ENCODE assay signal across 8 mouse cellular contexts in the genomic region with DNA sequence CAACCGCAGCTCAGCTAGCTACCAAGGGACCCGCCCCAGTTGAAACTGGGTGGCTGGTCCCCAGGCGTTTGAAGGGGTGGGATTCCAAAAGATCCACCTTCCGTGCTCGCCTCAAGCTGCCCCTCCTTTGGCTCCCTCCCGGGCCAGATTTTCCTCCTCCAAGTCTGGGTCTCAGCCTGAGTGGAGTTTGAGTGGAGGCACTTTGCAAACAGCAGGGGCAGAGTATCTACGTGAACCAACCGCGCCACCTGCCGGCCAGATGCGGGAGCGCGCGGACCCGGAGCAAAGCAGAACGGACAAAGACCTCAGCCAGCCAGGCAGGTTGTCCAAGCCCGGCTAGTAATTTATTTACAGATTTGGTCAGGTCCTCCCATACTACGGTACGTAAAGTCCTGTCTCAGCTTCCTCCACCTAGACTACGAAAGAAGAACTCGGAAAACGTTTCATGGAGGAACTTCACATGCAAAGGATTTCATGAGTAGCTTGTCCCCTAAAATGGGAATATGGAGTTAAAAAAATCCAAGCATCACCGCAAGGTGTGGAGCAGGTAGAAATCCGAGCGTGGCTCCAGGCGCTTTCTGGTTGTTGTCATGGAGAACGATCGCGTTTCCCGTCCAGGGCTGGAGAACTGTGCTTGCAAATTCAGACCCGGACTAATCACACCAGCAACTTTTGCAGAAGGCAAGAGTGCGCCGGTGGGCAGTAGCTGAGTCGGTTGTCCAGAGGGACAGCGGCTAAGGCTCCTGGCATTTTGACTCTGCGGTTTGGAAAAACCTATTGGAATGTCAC. TPM values are rescaled to one million over a fixed set of nuclear protein-coding genes. Genes with fewer than 3 reads are reported as not detected.
DNase-seq lines count a peak whose midpoint lies in the region; ATAC-seq and TF ChIP-seq lines count a peak whose summit lies in the region.

No protein-coding gene starts in this region.

- H3K9ac ChIP-seq in heart, embryonic 11.5 days (ENCODE audit: low read depth, low read length): peak overlapping the region; percentile 43; the same call in 1 of the 2 replicates
- H3K9ac ChIP-seq in kidney, embryonic 16.5 days (replicated peaks; ENCODE audit: low read length): peak overlapping the region; percentile 71

- peak; percentile 18 for DNase-seq in CD4-positive, CD25-positive, alpha-beta regulatory T cell, adult 2 months (ENCODE audit: low read depth, low spot score)
- peak; percentile 82 for DNase-seq in liver
- peak; percentile 33 to 79 for DNase-seq in monocyte, adult 2 months (ENCODE audit: low read depth in 1 of 2, low spot score in 2 of 2)
- DNase-seq in spleen, postnatal 14 days (ENCODE audit: low spot score in 2 of 2): peak; percentile 52 to 72

- no peaks in the 10 kb centered on the region for H3K9me3 ChIP-seq in heart, embryonic 11.5 days (replicated peaks; ENCODE audit: control insufficient read depth, low read length)
- H3K9me3 ChIP-seq in kidney, embryonic 16.5 days (ENCODE audit: low read length): no peaks in the 10 kb centered on the region

- no peak for ATAC-seq in CD4-positive, CD25-positive, alpha-beta regulatory T cell, adult 4 months
- no peak for ATAC-seq in heart, embryonic 11.5 days (replicated peaks; ENCODE audit: insufficient number of reproducible peaks, low FRiP score, low TSS enrichment)
- peak; percentile 63 for ATAC-seq in kidney, embryonic 16.5 days (ENCODE audit: low FRiP score, low TSS enrichment)

- no peak overlapping the region for H3K27ac ChIP-seq in embryonic fibroblast, embryonic 13.5 days (ENCODE audit: insufficient read depth, low read length)
- H3K27ac ChIP-seq in heart, embryonic 11.5 days (ENCODE audit: low read depth, low read length): no peak overlapping the region
- H3K27ac ChIP-seq in kidney, embryonic 16.5 days (ENCODE audit: low read length): peak overlapping the region; percentile 67; the same call in 1 of the 2 replicates

- 0 out of 2 replicates have a peak, but pooled peaks cover 1% of the 10 kb centered on the region for H3K4me1 ChIP-seq in embryonic fibroblast, embryonic 13.5 days (ENCODE audit: control insufficient read depth, insufficient read depth, low read length)
- H3K4me1 ChIP-seq in heart, embryonic 11.5 days (ENCODE audit: control insufficient read depth, insufficient read depth, low read length): no peaks in the 10 kb centered on the region
- peaks cover 19% of the 10 kb centered on the region for H3K4me1 ChIP-seq in kidney, embryonic 16.5 days (ENCODE audit: insufficient read depth, low read length)

- TF ChIP-seq CTCF in embryonic fibroblast, embryonic 13.5 days (IDR thresholded peaks at IDR 0.05; ENCODE audit: borderline replicate concordance, insufficient read depth, low read length): peak; percentile 86

- 2% methylated on average over 36 of the region's 36 CpGs for WGBS in heart, embryonic 11.5 days (ENCODE audit: insufficient replicate concordance)
- WGBS in kidney, embryonic 16.5 days: under 1% methylated on average over 36 of the region's 36 CpGs

- H3K36me3 ChIP-seq in heart, embryonic 11.5 days (ENCODE audit: control insufficient read depth, insufficient read depth, low read length): no peaks in the 10 kb centered on the region
- no peaks in the 10 kb centered on the region for H3K36me3 ChIP-seq in kidney, embryonic 16.5 days (ENCODE audit: insufficient read depth, low read length)

- peak overlapping the region; percentile 49 for H3K4me3 ChIP-seq in embryonic fibroblast, embryonic 13.5 days (ENCODE audit: insufficient read depth, low read length)
- peak overlapping the region; percentile 64 for H3K4me3 ChIP-seq in heart, embryonic 11.5 days (ENCODE audit: low read depth, low read length)
- peak overlapping the region; percentile 79 for H3K4me3 ChIP-seq in kidney, embryonic 16.5 days (ENCODE audit: low read length)

- peak overlapping the region; percentile 97 for H3K4me2 ChIP-seq in heart, embryonic 11.5 days
- peak overlapping the region; percentile 95 for H3K4me2 ChIP-seq in kidney, embryonic 16.5 days (replicated peaks; ENCODE audit: low read depth, low read length)

- TF ChIP-seq POLR2A in embryonic fibroblast, embryonic 13.5 days (IDR thresholded peaks at IDR 0.05; ENCODE audit: low read depth, low read length): no peak

- no peaks in the 10 kb centered on the region; the same call in 1 of the 2 replicates for H3K27me3 ChIP-seq in heart, embryonic 11.5 days (ENCODE audit: control insufficient read depth, insufficient read depth, low read length)
- H3K27me3 ChIP-seq in kidney, embryonic 16.5 days (ENCODE audit: insufficient read depth, low read length): no peaks in the 10 kb centered on the region

RNA-seq across cellular contexts. Expression of gene Epha4, which starts 1.5 kb away (rescaled TPM):
- under 1 TPM in 1 of 2 experiments, not detected in 1; 0.07 TPM for polyA plus RNA-seq in CD4-positive, CD25-positive, alpha-beta regulatory T cell, adult 4 months (2017; shearing (Covaris generic))
- 20.9 and 26.4 TPM in 2 replicates for polyA plus RNA-seq in embryonic fibroblast, embryonic 13.5 days (2011; ENCODE audit: insufficient read length, low read depth, missing spikeins)
- polyA plus RNA-seq in heart, embryonic 11.5 days (2014; fragmentation: Nextera tagmentation; extraction: Ambion mirVana): 7.4 TPM in 2 replicates
- 17.0 and 19.6 TPM in 2 replicates for polyA plus RNA-seq in kidney, embryonic 16.5 days (2015; fragmentation: Nextera tagmentation; extraction: Ambion mirVana)

Comparison
In these comparisons a context has a peak if more than half of its experiments do, and no peak if none do; other contexts are left out.
1. DNase-seq: peak in every context shown above with its lines; median percentile 82 in liver; 62 in spleen, postnatal 14 days; 56 in monocyte, adult 2 months; 18 in CD4-positive, CD25-positive, alpha-beta regulatory T cell, adult 2 months.